Mouse (Mus musculus) cerebellum, adult 2 months (tissue): ENCODE measurements around the gene Dohh. TPM values are rescaled to one million over a fixed set of nuclear protein-coding genes. Genes with fewer than 3 reads are reported as not detected.

Source experiments
- DNase-seq, 2 experiments: peaks; one replicate each; pipeline ENCODE4 v3.0.0; 2021
- H3K27ac ChIP-seq: fragments of 200-500 bp; 2 replicates; pipeline ENCODE4 v1.5.1; 2012; ENCODE audit warnings: low read length, control low read depth, inconsistent platforms; ENCODE audit not compliant: insufficient read depth
- H3K27me3 ChIP-seq: fragments of 200-500 bp; 2 replicates; pipeline ENCODE4 v1.6.1; 2012; ENCODE audit warnings: inconsistent platforms, mild to moderate bottlenecking, low read length, moderate library complexity; ENCODE audit not compliant: control insufficient read depth, insufficient read depth
- H3K4me1 ChIP-seq: fragments of 200-500 bp; 2 replicates; pipeline ENCODE4 v1.6.1; 2011; ENCODE audit warnings: low read length; ENCODE audit not compliant: control insufficient read depth, insufficient read depth
- H3K4me3 ChIP-seq: fragments of 200-500 bp; replicated peaks from 2 replicates; pipeline ENCODE3; 2011; ENCODE audit warnings: mild to moderate bottlenecking, low read depth, low read length, control low read depth; ENCODE audit not compliant: insufficient read depth
- CTCF ChIP-seq: fragments of 200-500 bp; IDR thresholded peaks from 2 replicates; pipeline ENCODE4 v1.5.1; 2011; ENCODE audit warnings: low read depth, mild to moderate bottlenecking, control low read depth, low read length, moderate library complexity, borderline replicate concordance; ENCODE audit not compliant: insufficient read depth
- POLR2A ChIP-seq: fragments of 200-500 bp; IDR thresholded peaks from 2 replicates; pipeline ENCODE4 v1.6.1; 2011; ENCODE audit warnings: low read length, control low read depth, borderline replicate concordance; ENCODE audit not compliant: insufficient read depth
- WGBS: fragments of 180-500 bp; shearing (Covaris S2); methylation state at CpG from one replicate; pipeline ENCODE4 v1.1.7; 2018; 5-methylcytosine and 5-hydroxymethylcytosine counted together
- polyA plus RNA-seq: library from polyadenylated mRNA; depleted of rRNA; stranded (reverse); fragments of >200 nt; gene quantifications from 2 replicates; pipeline ENCODE4 v1.2.3, GENCODE M21; 2012

The Dohh gene
- polyA plus RNA-seq, 1 experiment = 93.1 TPM

- no peak for TF ChIP-seq POLR2A
- Histone ChIP-seq H3K27me3 (no peaks in the 10 kb centered on the region), H3K4me1 (peaks cover 18% of the 10 kb centered on the region), H3K27ac (no peak overlapping the region), H3K4me3 (no peak overlapping the region)
- WGBS = 86% methylated on average over 10 of the region's 10 CpGs
- DNase-seq = no peak
Measured at GRCm38 (mm10) chr10:81375322-81375721, 8.9 kb upstream of the Dohh start.

- no peak for TF ChIP-seq CTCF
- no peak for TF ChIP-seq POLR2A
- peak overlapping the region; percentile 87 for H3K4me3 ChIP-seq
- WGBS = 41% methylated on average over 6 of the region's 6 CpGs
- H3K27ac ChIP-seq = no peak overlapping the region
- no peaks in the 10 kb centered on the region for H3K27me3 ChIP-seq
- DNase-seq = no peak
- peaks cover 18% of the 10 kb centered on the region for H3K4me1 ChIP-seq
Measured at GRCm38 (mm10) chr10:81376561-81377361, 7.5 kb upstream of the Dohh start.

- WGBS = 14% methylated on average over 2 of the region's 2 CpGs
- H3K27ac ChIP-seq = no peak overlapping the region
- H3K4me1 ChIP-seq = peaks cover 17% of the 10 kb centered on the region
- no peak for DNase-seq
- H3K4me3 ChIP-seq = peak overlapping the region; percentile 87
- no peaks in the 10 kb centered on the region for H3K27me3 ChIP-seq
- no peak for TF ChIP-seq CTCF
- TF ChIP-seq POLR2A = no peak
Measured at GRCm38 (mm10) chr10:81377362-81377664, 6.9 kb upstream of the Dohh start.

GRCm38 (mm10) chr10:81377793-81378552 is 6.3 kb upstream of the Dohh start, which contains the start of gene Fzr1:
Gene Fzr1, minus strand, starts transcription at chr10:81378516.
- Histone ChIP-seq H3K4me3 (peak within 1 kb of the TSS; percentile 87), H3K27me3 (no peaks in the 10 kb centered on the region), H3K27ac (no peak within 1 kb of the TSS; the same call in 1 of the 2 replicates), H3K4me1 (peaks cover 10% of the 10 kb centered on the region)
- under 1% methylated on average over 58 of the region's 59 CpGs for WGBS
- no peak for TF ChIP-seq CTCF
- TF ChIP-seq POLR2A = peak; percentile 58
- DNase-seq = peak in 1 of 2 experiments; percentile 47

- Histone ChIP-seq H3K27ac (no peak overlapping the region), H3K4me1 (peaks cover 4% of the 10 kb centered on the region; the same call in 1 of the 2 replicates), H3K27me3 (no peaks in the 10 kb centered on the region), H3K4me3 (peak overlapping the region; percentile 58)
- peak; percentile 100 for DNase-seq
- WGBS = 1% methylated on average over 46 of the region's 46 CpGs
- TF ChIP-seq CTCF = no peak
- no peak for TF ChIP-seq POLR2A
Measured at GRCm38 (mm10) chr10:81378553-81379182, 5.6 kb upstream of the Dohh start.

GRCm38 (mm10) chr10:81379183-81379553 is 5.1 kb upstream of the Dohh start:
- no peak for DNase-seq
- no peak overlapping the region for H3K4me3 ChIP-seq
- no peak for TF ChIP-seq POLR2A
- TF ChIP-seq CTCF = no peak
- H3K4me1 ChIP-seq = peaks cover 4% of the 10 kb centered on the region; the same call in 1 of the 2 replicates
- H3K27me3 ChIP-seq = no peaks in the 10 kb centered on the region
- H3K27ac ChIP-seq = no peak overlapping the region
- WGBS = 60% methylated on average over 3 of the region's 3 CpGs

GRCm38 (mm10) chr10:81379809-81380378 is 4.3 kb upstream of the Dohh start:
- peaks cover 4% of the 10 kb centered on the region; the same call in 1 of the 2 replicates for H3K4me1 ChIP-seq
- 63% methylated on average over 6 of the region's 6 CpGs for WGBS
- no peak overlapping the region for H3K27ac ChIP-seq
- no peaks in the 10 kb centered on the region for H3K27me3 ChIP-seq
- no peak for TF ChIP-seq POLR2A
- TF ChIP-seq CTCF = no peak
- no peak for DNase-seq
- no peak overlapping the region for H3K4me3 ChIP-seq

GRCm38 (mm10) chr10:81382039-81382438 is 2.2 kb upstream of the Dohh start:
- TF ChIP-seq CTCF = no peak
- TF ChIP-seq POLR2A = no peak
- no peak overlapping the region for H3K27ac ChIP-seq
- H3K4me1 ChIP-seq = peaks cover 10% of the 10 kb centered on the region
- 81% methylated on average over 5 of the region's 5 CpGs for WGBS
- DNase-seq = no peak
- no peak overlapping the region for H3K4me3 ChIP-seq
- H3K27me3 ChIP-seq = no peaks in the 10 kb centered on the region
